Comparison of ENCODE assay signal across 19 mouse cellular contexts in genomic region chr5:124172246-124172645, GRCm38 (mm10). TPM values are rescaled to one million over a fixed set of nuclear protein-coding genes. Genes with fewer than 3 reads are reported as not detected.
DNase-seq lines count a peak whose midpoint lies in the region; ATAC-seq and TF ChIP-seq lines count a peak whose summit lies in the region.
"Had no signal": no experiment of that assay in that cellular context is flagged by ENCODE, and none has a peak within 500 bp of the region (broad histone marks: within the 10 kb centered on the region; RNA-seq: fewer than 3 reads in every experiment).

No protein-coding gene starts in this region.

- 83% methylated on average over 4 of the region's 4 CpGs for WGBS in forebrain, embryonic 10.5 days
- 87% methylated on average over 4 of the region's 4 CpGs for WGBS in forebrain, embryonic 12.5 days
- WGBS in heart, embryonic 14.5 days, result 86% methylated on average over 4 of the region's 4 CpGs
- WGBS in liver, embryonic 13.5 days (ENCODE audit: insufficient replicate concordance), result 68% methylated on average over 4 of the region's 4 CpGs
- WGBS in liver, embryonic 11.5 days, result 74% methylated on average over 4 of the region's 4 CpGs
- WGBS in liver, postnatal 0 days (ENCODE audit: insufficient replicate concordance), result 56% methylated on average over 4 of the region's 4 CpGs

- H3K36me3 ChIP-seq in forebrain, embryonic 10.5 days (replicated peaks), result 0 out of 2 replicates have a peak, but pooled peaks cover 6% of the 10 kb centered on the region
- H3K36me3 ChIP-seq in forebrain, embryonic 12.5 days (replicated peaks), result no peaks in the 10 kb centered on the region
- no peaks in the 10 kb centered on the region for H3K36me3 ChIP-seq in heart, embryonic 14.5 days (ENCODE audit: control insufficient read depth, insufficient read depth, low read length)
- no peaks in the 10 kb centered on the region for H3K36me3 ChIP-seq in liver, embryonic 13.5 days
- H3K36me3 ChIP-seq in liver, embryonic 11.5 days (ENCODE audit: control insufficient read depth, insufficient read depth, low read length), result no peaks in the 10 kb centered on the region
- no peaks in the 10 kb centered on the region; the same call in 1 of the 2 replicates for H3K36me3 ChIP-seq in liver, postnatal 0 days (replicated peaks; ENCODE audit: insufficient read depth, low read length)
- H3K36me3 ChIP-seq: embryonic facial prominence, embryonic 13.5 days had no signal

- TF ChIP-seq EP300 in liver, postnatal 0 days (IDR thresholded peaks at IDR 0.05; ENCODE audit: low read depth), result no peak

- H3K9me3 ChIP-seq in forebrain, embryonic 10.5 days, result no peaks in the 10 kb centered on the region
- no peaks in the 10 kb centered on the region for H3K9me3 ChIP-seq in forebrain, embryonic 12.5 days
- H3K9me3 ChIP-seq in heart, embryonic 14.5 days (ENCODE audit: control insufficient read depth, low read length), result no peaks in the 10 kb centered on the region
- no peaks in the 10 kb centered on the region for H3K9me3 ChIP-seq in liver, embryonic 13.5 days (replicated peaks)
- no peaks in the 10 kb centered on the region for H3K9me3 ChIP-seq in liver, embryonic 11.5 days (ENCODE audit: control insufficient read depth, low read length)
- no peaks in the 10 kb centered on the region for H3K9me3 ChIP-seq in liver, postnatal 0 days (ENCODE audit: low read length)
- H3K9me3 ChIP-seq: embryonic facial prominence, embryonic 13.5 days had no signal

- H3K27me3 ChIP-seq in forebrain, embryonic 10.5 days (ENCODE audit: poor library complexity, severe bottlenecking), result peaks cover 5% of the 10 kb centered on the region; the same call in 1 of the 2 replicates
- no peaks in the 10 kb centered on the region for H3K27me3 ChIP-seq in forebrain, embryonic 12.5 days
- no peaks in the 10 kb centered on the region for H3K27me3 ChIP-seq in heart, embryonic 14.5 days (ENCODE audit: control insufficient read depth, insufficient read depth, low read length)
- no peaks in the 10 kb centered on the region for H3K27me3 ChIP-seq in liver, embryonic 13.5 days
- H3K27me3 ChIP-seq in liver, embryonic 11.5 days (replicated peaks; ENCODE audit: control insufficient read depth, insufficient read depth, low read length), result no peaks in the 10 kb centered on the region
- no peaks in the 10 kb centered on the region for H3K27me3 ChIP-seq in liver, postnatal 0 days (ENCODE audit: insufficient read depth, low read length)
- H3K27me3 ChIP-seq: CH12.LX; embryonic facial prominence, embryonic 13.5 days had no signal

- intact Hi-C loops in heart, postnatal 14 days (cut with DNase I), result no loop called here

- DNase-seq in forebrain, embryonic 10.5 days (ENCODE audit: extremely low spot score, low spot score), result no peak
- no peak for DNase-seq in heart, postnatal 14 days
- no peak for DNase-seq in liver, embryonic 13.5 days
- no peak for DNase-seq in liver, embryonic 11.5 days (ENCODE audit: low spot score)
- no peak for DNase-seq in liver, postnatal 0 days
- DNase-seq in urinary bladder, postnatal 25 days (ENCODE audit: low spot score), result no peak
- DNase-seq: adrenal gland, postnatal 25 days; cerebellum, adult 9-10 months; forebrain, postnatal 0 days; kidney, adult 8-10 months; kidney, postnatal 36 days; lung, adult 2 months; retina, postnatal 1 day; right cerebral cortex, postnatal 4 days had no signal

- ATAC-seq in forebrain, embryonic 12.5 days (ENCODE audit: low FRiP score), result no peak
- ATAC-seq in heart, embryonic 14.5 days (ENCODE audit: insufficient number of reproducible peaks, insufficient read depth, low FRiP score, low read depth), result no peak
- ATAC-seq in liver, embryonic 13.5 days (ENCODE audit: low read depth), result peak; percentile 36; the same call in 1 of the 2 replicates
- ATAC-seq in liver, embryonic 11.5 days (replicated peaks; ENCODE audit: low FRiP score), result no peak
- peak; percentile 51 for ATAC-seq in liver, postnatal 0 days
- ATAC-seq: forebrain, postnatal 0 days had no signal

- H3K9ac ChIP-seq in forebrain, embryonic 12.5 days, result no peak overlapping the region
- H3K9ac ChIP-seq in heart, embryonic 14.5 days (ENCODE audit: low read length), result peak overlapping the region; percentile 39; the same call in 1 of the 2 replicates
- H3K9ac ChIP-seq in liver, embryonic 13.5 days, result no peak overlapping the region
- no peak overlapping the region for H3K9ac ChIP-seq in liver, embryonic 11.5 days (ENCODE audit: low read depth, low read length)
- H3K9ac ChIP-seq in liver, postnatal 0 days (replicated peaks), result no peak overlapping the region
- H3K9ac ChIP-seq: embryonic facial prominence, embryonic 13.5 days; forebrain, postnatal 0 days; hindbrain, embryonic 14.5 days had no signal

- peaks cover 70% of the 10 kb centered on the region for H3K4me1 ChIP-seq in forebrain, embryonic 10.5 days
- H3K4me1 ChIP-seq in forebrain, embryonic 12.5 days, result peaks cover 46% of the 10 kb centered on the region
- H3K4me1 ChIP-seq in heart, embryonic 14.5 days (ENCODE audit: control insufficient read depth in 2 of 2, insufficient read depth in 2 of 2, low read length in 2 of 2), result peaks cover 53 to 88% of the 10 kb centered on the region in 2 experiments
- peaks cover 47% of the 10 kb centered on the region for H3K4me1 ChIP-seq in liver, embryonic 13.5 days (replicated peaks)
- H3K4me1 ChIP-seq in liver, embryonic 11.5 days (replicated peaks; ENCODE audit: control insufficient read depth, insufficient read depth, low read length), result peaks cover 32% of the 10 kb centered on the region
- peaks cover 29% of the 10 kb centered on the region for H3K4me1 ChIP-seq in liver, postnatal 0 days (ENCODE audit: insufficient read depth)

- H3K4me2 ChIP-seq in forebrain, embryonic 12.5 days, result no peak overlapping the region
- no peak overlapping the region for H3K4me2 ChIP-seq in heart, embryonic 14.5 days (ENCODE audit: low read length)
- H3K4me2 ChIP-seq in liver, embryonic 13.5 days, result no peak overlapping the region
- no peak overlapping the region for H3K4me2 ChIP-seq in liver, embryonic 11.5 days
- H3K4me2 ChIP-seq in liver, postnatal 0 days (ENCODE audit: low read depth, low read length), result 0 out of 2 replicates have a peak overlapping the region, but pooled peaks have one; percentile 9
- H3K4me2 ChIP-seq: embryonic facial prominence, embryonic 13.5 days; hindbrain, embryonic 14.5 days had no signal

- TF ChIP-seq CTCF in liver, postnatal 0 days (IDR thresholded peaks at IDR 0.05; ENCODE audit: low read depth), result no peak

- H3K4me3 ChIP-seq in forebrain, embryonic 10.5 days, result no peak overlapping the region
- H3K4me3 ChIP-seq in forebrain, embryonic 12.5 days (replicated peaks), result no peak overlapping the region
- no peak overlapping the region for H3K4me3 ChIP-seq in heart, embryonic 14.5 days (ENCODE audit: control insufficient read depth in 1 of 2, insufficient read depth in 1 of 2, low read depth in 1 of 2, low read length in 2 of 2)
- H3K4me3 ChIP-seq in liver, embryonic 13.5 days (replicated peaks), result no peak overlapping the region
- H3K4me3 ChIP-seq in liver, embryonic 11.5 days (ENCODE audit: low read depth, low read length), result no peak overlapping the region
- no peak overlapping the region for H3K4me3 ChIP-seq in liver, postnatal 0 days (ENCODE audit: low read depth, low read length)
- H3K4me3 ChIP-seq: embryonic facial prominence, embryonic 13.5 days had no signal

- 0 out of 2 replicates have a peak overlapping the region, but pooled peaks have one; percentile 30 for H3K27ac ChIP-seq in forebrain, embryonic 10.5 days
- no peak overlapping the region for H3K27ac ChIP-seq in forebrain, embryonic 12.5 days
- H3K27ac ChIP-seq in heart, embryonic 14.5 days (replicated peaks in 1 of 2; ENCODE audit: control insufficient read depth in 1 of 2, insufficient read depth in 1 of 2, low read depth in 2 of 2, low read length in 2 of 2), result peak overlapping the region; percentile 92 to 97
- no peak overlapping the region for H3K27ac ChIP-seq in liver, embryonic 13.5 days
- H3K27ac ChIP-seq in liver, embryonic 11.5 days (ENCODE audit: low read depth, low read length), result no peak overlapping the region
- H3K27ac ChIP-seq in liver, postnatal 0 days (ENCODE audit: low read depth), result peak overlapping the region; percentile 45; the same call in 1 of the 2 replicates
- H3K27ac ChIP-seq: embryonic facial prominence, embryonic 13.5 days; hindbrain, embryonic 14.5 days had no signal

RNA-seq across cellular contexts. Expression of gene Arl6ip4, which starts 56.4 kb away (rescaled TPM):
- polyA plus RNA-seq in forebrain, embryonic 10.5 days (2016; fragmentation: Nextera tagmentation; extraction: Ambion mirVana), result 136 and 140 TPM in 2 replicates
- 92.7 and 97.1 TPM in 2 replicates for polyA plus RNA-seq in forebrain, embryonic 12.5 days (2016; fragmentation: Nextera tagmentation; extraction: Ambion mirVana)
- polyA plus RNA-seq in heart, embryonic 14.5 days (2014; fragmentation: Nextera tagmentation; extraction: Ambion mirVana), result 63.0 and 66.2 TPM in 2 replicates
- 10 to 100 TPM; 42.1 to 49.0 TPM for total RNA-seq in heart, postnatal 14 days (2021)
- 83.3 and 84.6 TPM in 2 replicates for polyA plus RNA-seq in liver, embryonic 13.5 days (2015; fragmentation: Nextera tagmentation; extraction: Ambion mirVana)
- 122 and 138 TPM in 2 replicates for polyA plus RNA-seq in liver, embryonic 11.5 days (2014; fragmentation: Nextera tagmentation; extraction: Ambion mirVana)
- polyA plus RNA-seq in liver, postnatal 0 days (2015; fragmentation: Nextera tagmentation; extraction: Ambion mirVana), result 53.9 and 54.3 TPM in 2 replicates

Comparison
In these comparisons a context has a peak if more than half of its experiments do, and no peak if none do; other contexts are left out.
1. H3K27ac ChIP-seq: peak in forebrain, embryonic 10.5 days (single experiment), heart, embryonic 14.5 days (2 of 2) and liver, postnatal 0 days (single experiment); none in forebrain, embryonic 12.5 days (single experiment), liver, embryonic 13.5 days (single experiment) and liver, embryonic 11.5 days (single experiment).
2. ATAC-seq: peak in liver, embryonic 13.5 days (single experiment) and liver, postnatal 0 days (single experiment); none in forebrain, embryonic 12.5 days (single experiment), heart, embryonic 14.5 days (single experiment) and liver, embryonic 11.5 days (single experiment).